Mouse (Mus musculus): ENCODE results near the gene Rsph6a.
A peak's percentile ranks its signal among the peaks of the same experiment; 100 is the strongest.

Gene Rsph6a

DNA sequence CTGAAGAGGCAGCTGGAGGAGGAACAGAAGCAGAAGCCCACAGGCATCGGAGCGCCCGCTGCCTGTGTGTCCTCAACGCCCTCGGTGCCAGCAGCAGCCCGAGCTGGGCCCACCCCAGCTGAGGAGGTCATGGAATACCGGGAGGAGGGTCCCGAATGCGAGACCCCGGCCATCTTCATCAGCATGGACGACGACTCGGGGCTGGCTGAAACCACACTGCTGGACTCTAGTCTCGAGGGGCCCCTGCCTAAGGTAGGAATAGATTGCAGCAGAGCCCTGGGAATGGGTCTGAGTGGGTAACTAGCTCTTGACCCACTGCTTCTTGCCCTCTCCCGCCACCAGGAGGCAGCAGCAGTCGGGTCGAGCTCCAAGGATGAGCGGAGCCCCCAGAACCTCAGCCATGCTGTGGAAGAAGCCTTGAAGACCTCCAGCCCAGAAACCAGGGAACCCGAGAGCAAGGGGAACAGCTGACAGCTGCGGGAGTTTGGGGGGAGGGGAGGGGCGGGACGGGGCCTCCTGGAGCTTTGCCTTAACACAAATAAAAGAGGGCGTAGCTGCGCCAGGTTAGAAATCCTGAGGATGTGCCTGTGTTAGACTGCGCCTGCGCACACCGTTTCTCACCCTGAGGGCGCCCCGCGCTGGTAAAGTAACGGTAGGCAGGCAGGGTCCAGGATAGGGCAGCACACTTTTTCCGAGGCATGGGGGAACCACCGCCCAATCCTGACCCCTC is at the start of gene Rsph6a:
Gene Rsph6a, plus strand, starts transcription at position 644 of the 730 bp plus-strand sequence.
- no peak for DNase-seq (ENCODE audit: low read depth in 2 of 2, low spot score in 2 of 2)

DNA sequence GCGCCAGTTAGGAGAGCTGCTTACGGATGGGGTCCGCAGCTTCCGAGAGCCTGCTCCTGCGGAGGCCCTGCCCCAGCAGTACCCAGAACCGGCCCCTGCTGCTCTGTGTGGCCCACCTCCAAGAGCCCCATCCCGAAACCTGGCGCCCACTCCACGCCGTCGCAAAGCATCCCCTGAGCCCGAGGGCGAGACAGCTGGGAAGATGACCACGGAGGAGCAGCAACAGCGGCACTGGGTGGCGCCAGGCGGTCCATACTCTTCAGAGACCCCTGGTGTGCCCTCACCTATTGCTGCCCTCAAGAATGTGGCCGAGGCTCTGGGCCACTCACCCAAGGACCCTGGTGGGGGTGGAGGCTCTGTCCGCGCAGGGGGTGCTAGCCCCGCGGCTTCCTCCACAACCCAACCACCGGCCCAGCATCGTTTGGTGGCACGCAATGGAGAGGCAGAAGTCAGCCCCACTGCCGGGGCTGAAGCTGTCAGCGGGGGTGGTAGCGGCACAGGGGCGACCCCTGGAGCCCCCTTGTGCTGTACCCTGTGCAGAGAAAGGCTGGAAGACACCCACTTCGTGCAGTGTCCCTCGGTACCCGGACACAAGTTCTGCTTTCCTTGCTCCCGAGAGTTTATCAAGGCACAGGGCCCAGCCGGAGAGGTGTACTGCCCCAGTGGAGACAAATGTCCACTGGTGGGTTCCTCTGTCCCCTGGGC is 48.9 kb upstream of the Rsph6a start:
- no peak for DNase-seq (ENCODE audit: low read depth in 2 of 2, low spot score in 2 of 2)

DNA sequence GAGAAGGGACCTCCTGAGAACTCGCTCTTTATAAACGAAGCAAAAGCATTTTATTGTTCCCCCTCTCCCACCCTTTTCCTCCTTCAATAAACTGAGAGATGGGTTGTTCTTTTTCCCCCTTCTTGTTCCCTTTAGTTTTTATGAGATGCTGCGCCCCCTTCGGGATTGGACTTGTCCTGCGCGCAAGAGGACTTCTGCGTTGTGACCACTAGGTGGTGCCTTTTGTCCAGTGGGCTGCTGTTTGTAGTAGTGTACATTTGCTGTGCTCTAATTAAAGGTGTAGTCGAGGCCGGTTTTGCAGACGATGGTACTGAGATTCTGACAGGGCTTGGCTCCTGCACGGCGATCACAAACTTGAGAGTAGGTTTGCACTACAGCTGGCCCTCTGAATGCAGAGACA is 48.0 kb upstream of the Rsph6a start:
- DNase-seq (ENCODE audit: low read depth in 2 of 2, low spot score in 2 of 2) = peak; percentile 73 to 82

GRCm38 (mm10) chr7:19007026-19007977 is 47.2 kb upstream of the Rsph6a start:
- no peak for DNase-seq (ENCODE audit: low read depth in 2 of 2, low spot score in 2 of 2)

DNA sequence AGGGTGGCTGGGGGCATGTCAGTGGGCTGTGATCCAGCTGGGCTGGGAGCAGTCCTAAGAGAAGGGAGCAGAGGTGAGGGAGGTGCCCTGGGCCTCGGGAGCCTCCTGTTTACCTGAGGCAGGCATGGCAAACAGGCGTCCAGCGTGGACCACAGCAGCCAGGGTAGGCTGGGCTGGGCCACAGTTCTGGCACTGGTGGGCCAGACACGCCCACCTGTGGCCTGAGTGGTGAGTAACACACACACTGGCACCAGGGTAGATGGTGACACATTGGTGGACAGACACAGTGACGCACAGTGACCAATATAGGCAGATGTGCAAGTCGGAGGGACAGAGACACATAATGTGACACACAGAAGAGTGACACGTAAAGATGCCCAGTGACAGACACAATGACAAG is 43.9 kb upstream of the Rsph6a start:
- DNase-seq (ENCODE audit: low read depth in 2 of 2, low spot score in 2 of 2) = no peak

DNA sequence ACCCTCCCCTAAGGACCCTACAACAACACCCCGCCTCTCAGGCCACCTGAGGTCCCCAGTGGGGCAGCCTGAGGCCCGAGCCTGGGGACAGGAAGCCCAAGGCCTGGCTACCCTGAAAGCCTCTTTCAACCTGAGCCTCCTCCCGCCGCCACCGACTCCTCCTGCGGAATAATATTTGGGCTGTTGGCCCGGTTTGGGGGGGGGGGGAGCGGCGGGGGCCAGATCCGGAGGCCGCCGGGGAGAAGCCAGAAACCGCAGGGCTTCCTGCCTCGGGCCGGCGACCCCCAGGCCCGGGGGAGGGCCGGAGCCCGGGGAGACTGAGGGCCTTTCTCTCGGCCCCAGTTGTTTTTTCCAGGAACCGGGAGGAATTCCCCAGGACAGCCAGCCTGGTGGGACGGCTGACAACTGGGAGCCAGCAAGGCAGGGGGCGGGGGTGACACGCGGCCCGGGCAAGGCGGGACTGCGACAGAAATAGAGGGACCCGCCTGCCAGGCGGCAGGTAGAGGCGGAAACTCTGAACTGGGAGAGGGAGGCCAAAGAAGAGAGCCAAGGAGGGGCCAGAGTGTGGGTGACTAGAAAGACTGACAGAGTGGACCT is 42.4 kb upstream of the Rsph6a start:
- no peak for DNase-seq (ENCODE audit: low read depth in 2 of 2, low spot score in 2 of 2)

GRCm38 (mm10) chr7:19012882-19013281 is 41.6 kb upstream of the Rsph6a start:
- DNase-seq (ENCODE audit: low read depth in 2 of 2, low spot score in 2 of 2) = no peak

DNA sequence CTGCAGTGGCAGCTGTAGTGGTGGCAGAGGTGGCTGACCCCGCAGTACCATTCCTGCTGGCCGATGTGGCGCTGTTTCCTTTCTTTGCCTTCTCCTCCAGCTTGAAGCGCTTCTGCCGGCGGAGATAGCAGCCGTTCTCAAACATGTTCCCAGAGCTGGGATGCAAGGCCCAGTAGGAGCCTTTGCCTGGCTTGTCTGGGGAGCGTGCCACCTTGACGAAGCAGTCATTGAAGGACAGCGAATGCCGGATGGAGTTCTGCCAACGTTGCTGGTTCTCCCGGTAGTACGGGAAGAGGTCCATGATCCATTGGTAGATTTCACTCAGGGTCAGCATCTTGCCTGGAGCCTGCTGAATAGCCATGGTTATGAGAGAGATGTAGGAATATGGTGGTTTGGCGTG is 40.0 kb upstream of the Rsph6a start:
- no peak for DNase-seq (ENCODE audit: low read depth in 2 of 2, low spot score in 2 of 2)

GRCm38 (mm10) chr7:19016042-19016441 is 38.4 kb upstream of the Rsph6a start:
- DNase-seq (ENCODE audit: low read depth in 2 of 2, low spot score in 2 of 2) = no peak

GRCm38 (mm10) chr7:19017909-19018308 is 36.6 kb upstream of the Rsph6a start:
- DNase-seq (ENCODE audit: low read depth in 2 of 2, low spot score in 2 of 2) = no peak

DNA sequence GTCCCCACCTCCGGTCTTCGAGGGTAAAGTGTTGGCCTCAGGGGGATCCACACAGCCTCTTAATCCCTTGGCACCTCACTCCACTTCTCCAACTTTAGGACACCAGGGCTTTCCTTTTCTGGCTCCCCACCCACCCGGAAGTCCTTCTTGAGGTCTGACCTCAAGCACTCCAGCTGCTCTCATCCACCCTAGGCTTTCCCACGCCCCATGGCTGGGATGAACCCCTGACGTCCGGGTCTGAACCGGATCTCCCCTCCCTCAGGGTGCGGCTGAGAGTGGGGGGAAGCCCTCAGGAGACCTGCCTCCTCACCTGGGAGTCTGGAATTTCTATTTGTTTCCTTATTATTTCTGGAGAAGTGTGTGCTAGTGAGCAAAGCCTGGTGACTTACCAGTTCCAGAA is 33.4 kb upstream of the Rsph6a start:
- DNase-seq (ENCODE audit: low read depth in 2 of 2, low spot score in 2 of 2) = no peak

DNA sequence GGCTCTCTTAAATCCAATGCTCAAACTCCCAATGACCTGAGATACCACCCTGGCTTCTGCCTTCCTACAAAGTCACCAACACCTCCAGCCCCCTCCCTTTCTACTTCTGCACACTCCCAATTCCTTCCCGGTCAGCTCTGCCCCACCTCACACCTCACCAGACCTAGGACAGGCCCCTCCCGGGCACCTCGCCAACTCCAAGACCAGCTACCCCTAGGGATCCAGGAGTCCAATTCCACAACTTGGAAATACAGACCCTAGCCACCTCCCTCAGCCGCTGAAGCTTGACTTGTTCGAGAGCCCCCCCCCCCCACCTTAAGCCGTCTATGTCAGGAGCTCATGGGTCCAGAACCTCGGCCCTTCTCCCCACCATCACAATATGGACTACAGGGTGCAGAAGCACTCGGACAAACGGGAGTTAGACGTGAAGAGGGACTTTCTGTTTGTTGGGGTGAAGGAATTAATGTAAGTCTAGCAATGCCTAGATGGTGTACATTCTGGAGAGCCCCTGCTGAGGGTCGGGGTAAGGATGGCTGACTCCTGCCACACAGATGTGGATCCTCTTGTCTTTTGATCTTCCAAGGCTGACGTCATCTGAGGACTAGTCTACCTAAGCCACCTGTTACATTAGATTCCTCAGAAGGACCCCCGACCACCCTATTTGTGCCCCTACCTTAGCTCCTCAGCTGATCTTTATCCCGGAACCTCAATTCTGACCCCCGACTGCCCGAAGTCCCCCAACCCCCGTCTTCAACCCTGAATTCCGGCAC is 32.1 kb upstream of the Rsph6a start:
- no peak for DNase-seq (ENCODE audit: low read depth in 2 of 2, low spot score in 2 of 2)

DNA sequence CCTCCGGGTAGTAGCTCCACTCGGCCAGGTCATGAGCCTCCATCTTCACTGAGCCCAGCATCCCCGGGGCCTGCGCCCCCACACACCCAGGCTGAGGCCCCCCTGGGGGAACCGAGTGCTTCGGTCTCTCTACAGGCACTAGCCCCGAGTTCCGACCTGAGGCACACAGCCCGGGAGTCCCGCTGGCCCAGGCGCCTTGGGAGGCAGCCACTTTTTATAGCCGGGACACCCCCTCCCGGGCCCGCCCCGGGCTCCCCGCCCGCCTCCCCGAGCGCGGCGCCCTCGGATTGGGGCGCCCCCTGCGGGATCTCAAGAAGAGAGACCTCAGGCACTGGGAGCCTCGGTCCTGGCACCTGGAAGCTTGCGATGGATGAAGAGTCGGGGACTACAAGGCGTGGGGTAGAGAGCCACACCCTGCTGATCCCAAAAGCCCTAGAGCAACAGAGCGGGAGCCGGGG is 31.1 kb upstream of the Rsph6a start, which contains the start of gene Foxa3:
Gene Foxa3, minus strand, starts transcription at position 182 of the 458 bp plus-strand sequence.
- DNase-seq (ENCODE audit: low read depth in 2 of 2, low spot score in 2 of 2) = peak in 1 of 2 experiments; percentile 29

DNA sequence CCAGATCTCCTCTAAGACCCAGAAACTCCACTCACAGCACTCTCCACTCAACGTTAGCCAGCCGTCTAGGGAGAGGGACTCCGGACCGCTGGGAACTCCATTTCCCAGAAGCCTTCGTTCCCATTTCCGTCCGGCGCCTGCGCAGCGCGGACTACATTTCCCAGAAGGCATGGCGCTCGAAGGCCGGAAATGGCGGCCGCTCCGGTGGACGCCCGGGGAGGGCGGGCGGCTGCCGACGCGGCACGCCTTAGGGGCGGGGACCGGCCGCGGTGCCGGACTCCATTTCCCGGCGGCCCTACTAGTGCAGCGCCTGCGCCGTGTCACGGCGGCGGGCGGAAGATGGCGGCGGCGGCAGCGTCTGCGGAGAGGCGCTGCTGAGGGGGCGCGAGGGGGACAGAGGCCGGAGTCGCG is 30.4 kb upstream of the Rsph6a start, which contains the start of gene Sympk:
Gene Sympk, plus strand, starts transcription at position 282 of the 411 bp plus-strand sequence.
- DNase-seq (ENCODE audit: low read depth in 2 of 2, low spot score in 2 of 2) = peak; percentile 93

- peak in 1 of 2 experiments; percentile 20 for DNase-seq (ENCODE audit: low read depth in 2 of 2, low spot score in 2 of 2)
These were observed 29.8 kb upstream of the Rsph6a start for GRCm38 (mm10) chr7:19024581-19025255.

DNA sequence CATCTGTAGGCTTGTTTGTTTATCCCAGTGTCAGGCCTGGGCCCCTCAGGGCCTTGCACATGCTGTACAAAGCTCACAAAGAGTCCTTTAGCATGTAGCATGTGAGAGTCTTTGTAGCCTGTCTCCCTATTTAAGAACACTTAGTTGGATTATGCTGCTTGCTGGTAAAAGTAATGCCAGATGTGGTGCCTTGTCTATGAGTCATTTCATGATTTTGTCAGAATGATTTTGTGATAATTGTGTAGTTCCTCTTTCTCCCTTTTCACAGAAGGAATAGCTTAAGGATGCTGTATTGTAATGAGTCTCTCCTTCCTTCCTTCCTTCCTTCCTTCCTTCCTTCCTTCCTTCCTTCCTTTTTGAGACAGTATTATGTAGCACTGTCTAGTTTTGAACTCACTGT is 26.4 kb upstream of the Rsph6a start:
- DNase-seq (ENCODE audit: low read depth in 2 of 2, low spot score in 2 of 2) = no peak

GRCm38 (mm10) chr7:19029084-19029653 is 25.3 kb upstream of the Rsph6a start:
- DNase-seq (ENCODE audit: low read depth in 2 of 2, low spot score in 2 of 2) = peak; percentile 35 to 53

DNA sequence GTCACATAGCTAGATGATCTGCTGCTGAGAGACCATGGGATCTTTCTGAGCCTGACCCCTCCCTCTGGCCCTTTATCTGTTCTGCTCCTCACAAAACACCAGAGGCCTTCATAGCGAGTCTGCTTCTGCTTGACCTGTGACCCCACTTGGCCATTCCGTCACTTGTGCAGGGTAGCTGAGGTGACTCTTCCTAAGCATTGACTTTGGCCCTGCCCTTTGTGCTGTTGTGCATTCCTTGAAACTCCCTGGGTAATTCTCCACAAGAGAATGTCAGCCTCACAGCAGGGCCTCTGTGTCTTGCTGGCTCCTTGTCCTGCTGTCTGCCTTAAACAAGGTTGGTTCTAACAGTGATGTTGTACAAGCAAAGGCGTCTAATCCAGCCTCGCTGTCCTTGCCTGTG is 22.8 kb upstream of the Rsph6a start:
- DNase-seq (ENCODE audit: low read depth in 2 of 2, low spot score in 2 of 2) = no peak

- DNase-seq (ENCODE audit: low read depth in 2 of 2, low spot score in 2 of 2) = no peak
These were observed 9.9 kb upstream of the Rsph6a start for GRCm38 (mm10) chr7:19044616-19045015.

Measured in CD8-positive naive resting alpha-beta T cell, adult 2 months (primary cell).